Mouse (Mus musculus): ENCODE measurements at regions not wholly inside any gene's neighbourhood (a gene's known extent, or its start where the extent isn't known, plus 50 kb on each side); places are given as distances from the start of the nearest gene placed in this dataset.

- Histone ChIP-seq H3K27ac (no peak overlapping the region), H3K27me3 (no peaks in the 10 kb centered on the region), H3K4me2 (no peak overlapping the region), H3K9me3 (replicated peaks) (no peaks in the 10 kb centered on the region), H3K36me3 (ENCODE audit: poor library complexity, severe bottlenecking) (no peaks in the 10 kb centered on the region), H3K4me3 (no peak overlapping the region), H3K4me1 (no peaks in the 10 kb centered on the region), H3K9ac (no peak overlapping the region)
- no peak for ATAC-seq
- WGBS: 86% methylated on average over 3 of the region's 3 CpGs
These were observed 63.1 kb upstream of the Satb1 start for GRCm38 (mm10) chr17:51896160-51896559.

- 91% methylated on average over 8 of the region's 8 CpGs for WGBS
- Histone ChIP-seq H3K4me3 (no peak overlapping the region), H3K4me1 (no peaks in the 10 kb centered on the region), H3K27ac (no peak overlapping the region), H3K9ac (no peak overlapping the region), H3K9me3 (replicated peaks) (no peaks in the 10 kb centered on the region), H3K36me3 (ENCODE audit: poor library complexity, severe bottlenecking) (no peaks in the 10 kb centered on the region), H3K4me2 (no peak overlapping the region), H3K27me3 (no peaks in the 10 kb centered on the region)
- no peak for ATAC-seq
These were observed 61.2 kb upstream of the Satb1 start for GRCm38 (mm10) chr17:51894278-51894677.

GRCm38 (mm10) chr17:51892856-51893255 lies 59.8 kb upstream of the Satb1 start:
- H3K9me3 ChIP-seq (replicated peaks): no peaks in the 10 kb centered on the region; the same call in 1 of the 2 replicates
- H3K27ac ChIP-seq: no peak overlapping the region
- WGBS: 89% methylated on average over 3 of the region's 3 CpGs
- H3K4me1 ChIP-seq: no peaks in the 10 kb centered on the region
- no peaks in the 10 kb centered on the region for H3K27me3 ChIP-seq
- no peaks in the 10 kb centered on the region for H3K36me3 ChIP-seq (ENCODE audit: poor library complexity, severe bottlenecking)
- no peak overlapping the region for H3K4me2 ChIP-seq
- ATAC-seq: no peak
- no peak overlapping the region for H3K9ac ChIP-seq
- no peak overlapping the region for H3K4me3 ChIP-seq

GRCm38 (mm10) chr17:51892159-51892558 lies 59.1 kb upstream of the Satb1 start:
- 76% methylated on average over 4 of the region's 4 CpGs for WGBS
- H3K36me3 ChIP-seq (ENCODE audit: poor library complexity, severe bottlenecking): no peaks in the 10 kb centered on the region
- ATAC-seq: no peak
- no peak overlapping the region for H3K27ac ChIP-seq
- H3K9me3 ChIP-seq (replicated peaks): no peaks in the 10 kb centered on the region; the same call in 1 of the 2 replicates
- no peaks in the 10 kb centered on the region for H3K4me1 ChIP-seq
- no peak overlapping the region for H3K4me3 ChIP-seq
- no peak overlapping the region for H3K9ac ChIP-seq
- H3K4me2 ChIP-seq: no peak overlapping the region
- no peaks in the 10 kb centered on the region for H3K27me3 ChIP-seq

All from forebrain, embryonic 13.5 days (tissue).